Mouse (Mus musculus) forebrain, embryonic 15.5 days (tissue): ENCODE measurements around the gene Sh2d7. TPM values are rescaled to one million over a fixed set of nuclear protein-coding genes. Genes with fewer than 3 reads are reported as not detected.
A peak's percentile ranks its signal among the peaks of the same experiment; 100 is the strongest.
"Not testable (repeated sequence)": the region's sequence is repeated elsewhere in the genome, so short reads cannot be mapped to it uniquely, and the experiment has no call there.

Experiments
- ATAC-seq: fragments of 200-750 bp; cut with Nextera tagmentation; replicated peaks from 2 replicates; pipeline ENCODE4 v1.8.0; 2017; ENCODE audit warnings: mild to moderate bottlenecking, moderate TSS enrichment, moderate library complexity
- H3K27ac ChIP-seq: fragments of 300-500 bp; sonication (generic); replicated peaks from 2 replicates; pipeline ENCODE4 v1.5.1; 2015; ENCODE audit warnings: mild to moderate bottlenecking, inconsistent platforms
- H3K27me3 ChIP-seq: fragments of 300-500 bp; sonication (generic); 2 replicates; pipeline ENCODE4 v1.6.1; 2015; ENCODE audit warnings: inconsistent platforms
- H3K36me3 ChIP-seq: fragments of 300-500 bp; sonication (generic); 2 replicates; pipeline ENCODE4 v1.6.1; 2015; ENCODE audit warnings: mild to moderate bottlenecking, inconsistent platforms
- H3K4me1 ChIP-seq: fragments of 300-500 bp; sonication (generic); 2 replicates; pipeline ENCODE4 v1.6.1; 2015; ENCODE audit warnings: inconsistent platforms
- H3K4me2 ChIP-seq: fragments of 300-500 bp; sonication (generic); replicated peaks from 2 replicates; pipeline ENCODE4 v1.6.1; 2015; ENCODE audit warnings: mild to moderate bottlenecking, inconsistent platforms
- H3K4me3 ChIP-seq: fragments of 300-500 bp; sonication (generic); 2 replicates; pipeline ENCODE4 v1.5.1; 2015; ENCODE audit warnings: mild to moderate bottlenecking, inconsistent platforms
- H3K9ac ChIP-seq: fragments of 300-500 bp; sonication (generic); replicated peaks from 2 replicates; pipeline ENCODE4 v1.6.1; 2015; ENCODE audit warnings: mild to moderate bottlenecking, inconsistent platforms
- H3K9me3 ChIP-seq: fragments of 300-500 bp; sonication (generic); 2 replicates; pipeline ENCODE4 v1.6.1; 2016; ENCODE audit warnings: inconsistent platforms
- WGBS: fragments of 180-500 bp; shearing (Covaris S2); methylation state at CpG from one replicate; pipeline ENCODE4 v1.1.7; 2015; ENCODE audit warnings: mixed read lengths; 5-methylcytosine and 5-hydroxymethylcytosine counted together
- polyA plus RNA-seq: library from polyadenylated mRNA; unstranded; fragments of >200 nt; fragmentation: Nextera tagmentation; extraction: Ambion mirVana; gene quantifications from 2 replicates; pipeline ENCODE4 v1.2.1, GENCODE M21; 2015

Sh2d7 gene
- polyA plus RNA-seq, 1 experiment from 2014 or later: 0.22 TPM

DNA sequence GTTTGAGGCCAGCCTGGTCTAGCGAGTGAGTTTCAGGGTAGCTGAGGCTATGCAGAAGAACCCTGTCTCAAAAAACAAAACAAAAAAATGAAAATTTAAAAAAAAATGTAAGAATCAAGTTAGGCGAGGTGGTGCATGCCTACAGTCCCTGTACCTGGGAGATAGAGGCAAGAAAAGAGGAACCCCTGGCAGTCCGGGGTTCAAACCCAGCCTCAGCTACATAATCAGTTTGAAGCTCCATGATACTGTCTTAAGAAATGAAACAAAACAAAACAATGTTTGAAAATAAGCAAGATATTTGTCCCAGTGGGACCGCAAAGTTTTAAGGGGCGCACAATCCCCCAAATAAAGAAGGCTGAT lies 47.0 kb downstream of the Sh2d7 start:
- no peaks in the 10 kb centered on the region for H3K9me3 ChIP-seq
- peak overlapping the region; percentile 97 for H3K4me2 ChIP-seq
- peak; percentile 53 for ATAC-seq
- peak overlapping the region; percentile 99 for H3K4me3 ChIP-seq
- H3K36me3 ChIP-seq: peaks cover 3% of the 10 kb centered on the region
- H3K27ac ChIP-seq: peak overlapping the region; percentile 66
- peaks cover 23% of the 10 kb centered on the region for H3K4me1 ChIP-seq
- 29% methylated on average over 5 of the region's 5 CpGs for WGBS
- H3K27me3 ChIP-seq: no peaks in the 10 kb centered on the region
- peak overlapping the region; percentile 36; the same call in 1 of the 2 replicates for H3K9ac ChIP-seq

DNA sequence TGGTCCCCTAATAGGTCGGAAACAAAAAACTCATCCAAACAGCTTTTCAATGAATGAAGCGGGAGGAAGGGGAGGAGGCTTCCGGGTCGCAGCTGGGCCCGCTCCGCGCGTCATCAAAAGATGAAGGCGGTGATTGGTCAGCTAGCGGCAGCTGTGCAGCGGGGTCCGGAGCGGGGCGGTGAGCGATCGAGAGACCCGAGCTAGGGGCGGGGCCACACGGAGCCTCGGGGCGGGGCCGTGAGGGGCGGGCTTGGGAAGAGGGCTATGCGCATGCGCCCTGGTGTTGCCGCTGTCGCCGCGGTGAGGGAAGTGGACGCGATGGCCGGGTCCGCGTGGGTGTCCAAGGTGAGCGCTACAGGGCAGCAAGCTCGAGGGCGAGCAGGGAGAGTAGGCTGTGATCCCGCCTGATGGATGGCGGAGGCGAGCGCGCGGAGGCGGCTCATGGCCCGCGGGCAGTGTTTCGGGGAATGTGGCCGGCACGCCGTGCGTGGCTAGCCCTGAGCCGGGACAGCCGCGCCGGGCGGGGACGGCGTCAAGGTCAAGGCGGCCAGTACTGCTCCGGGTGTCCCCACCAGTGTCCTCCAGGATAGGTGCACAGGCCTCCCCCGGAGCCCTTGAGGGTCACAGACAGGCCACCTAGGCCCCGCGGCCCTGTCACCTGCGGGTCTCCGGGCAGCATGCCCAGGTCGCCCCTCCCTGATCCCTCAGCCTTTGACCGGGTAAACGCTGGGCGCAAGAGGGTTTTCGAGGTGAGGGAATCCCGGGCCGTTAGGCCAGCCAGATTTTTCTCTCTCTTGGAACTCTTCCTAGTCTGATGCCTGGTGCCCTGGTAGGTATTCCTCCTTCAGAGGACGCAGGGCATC lies 47.6 kb downstream of the Sh2d7 start, which contains the start of gene Idh3a:
Gene Idh3a, plus strand, starts transcription at position 136 of the 863 bp plus-strand sequence.
- H3K27me3 ChIP-seq: no peaks in the 10 kb centered on the region
- peak within 1 kb of the TSS; percentile 66 for H3K27ac ChIP-seq
- peak; percentile 99 for ATAC-seq
- H3K4me1 ChIP-seq: peaks cover 23% of the 10 kb centered on the region
- H3K4me2 ChIP-seq: peak within 1 kb of the TSS; percentile 97
- peak within 1 kb of the TSS; percentile 99 for H3K4me3 ChIP-seq
- peaks cover 6% of the 10 kb centered on the region for H3K36me3 ChIP-seq
- under 1% methylated on average over 66 of the region's 73 CpGs for WGBS
- no peaks in the 10 kb centered on the region for H3K9me3 ChIP-seq
- H3K9ac ChIP-seq: peak within 1 kb of the TSS; percentile 93

DNA sequence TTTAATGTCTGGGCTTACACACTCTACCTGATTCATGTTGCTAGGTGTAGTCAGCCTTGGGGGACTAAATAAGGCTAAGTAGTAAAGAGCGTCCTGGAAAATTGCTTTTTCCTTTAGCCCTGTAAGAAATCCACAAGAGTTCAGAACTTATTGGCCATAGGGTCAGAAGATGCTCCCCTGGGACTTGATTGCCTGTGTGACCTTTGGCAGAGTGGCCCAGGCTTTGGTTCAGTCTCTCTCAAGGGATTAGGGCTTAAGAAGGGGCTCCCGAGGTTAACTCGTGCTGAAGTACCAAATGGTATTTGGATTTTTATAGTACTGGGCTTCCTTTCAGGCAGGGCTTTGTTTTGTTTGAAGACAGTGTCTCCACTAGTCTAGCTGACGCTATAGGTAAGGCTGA lies 49.1 kb downstream of the Sh2d7 start:
- ATAC-seq: no peak
- WGBS: 63% methylated on average over 4 of the region's 4 CpGs
- Histone ChIP-seq H3K27me3 (no peaks in the 10 kb centered on the region), H3K36me3 (peaks cover 13% of the 10 kb centered on the region), H3K4me1 (peaks cover 23% of the 10 kb centered on the region), H3K27ac (no peak overlapping the region), H3K9me3 (no peaks in the 10 kb centered on the region), H3K9ac (no peak overlapping the region), H3K4me3 (no peak overlapping the region), H3K4me2 (0 out of 2 replicates have a peak overlapping the region, but pooled peaks have one; percentile 97)

DNA sequence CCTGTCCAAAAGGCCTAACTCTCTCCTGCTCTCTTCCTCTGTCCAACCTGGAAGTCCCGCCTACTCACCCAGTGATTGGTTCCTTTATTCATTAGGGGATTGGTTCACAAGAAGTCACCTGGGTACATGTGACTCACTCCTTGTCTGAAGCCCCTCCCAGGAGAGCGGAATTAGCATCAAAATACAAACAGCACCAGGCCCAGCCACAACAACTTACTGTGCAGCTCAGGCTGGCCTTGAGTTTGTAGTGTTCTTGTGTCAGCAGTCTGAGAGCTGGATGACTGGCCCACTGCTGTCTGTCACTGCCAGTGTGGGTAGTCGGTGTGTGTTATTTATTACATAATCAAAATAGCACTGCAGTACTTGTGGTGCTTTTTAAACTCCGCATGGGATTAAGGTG lies 54.9 kb downstream of the Sh2d7 start:
- H3K4me1 ChIP-seq, H3K27me3 ChIP-seq, ATAC-seq, H3K9me3 ChIP-seq, H3K27ac ChIP-seq, H3K9ac ChIP-seq, H3K4me2 ChIP-seq, H3K4me3 ChIP-seq: not testable (repeated sequence)
- 73% methylated on average over 4 of the region's 4 CpGs for WGBS
- H3K36me3 ChIP-seq: peaks cover 66% of the 10 kb centered on the region

Other genes with a start within 250 kb of the Sh2d7 start
- 52.4 and 53.5 TPM in 2 replicates for gene Dmxl2, start 37.4 kb upstream of the Sh2d7 start, polyA plus RNA-seq
- gene Cib2, start 21.2 kb downstream of the Sh2d7 start, polyA plus RNA-seq: 40.6 and 41.4 TPM in 2 replicates
- 139 and 143 TPM in 2 replicates for gene Idh3a, start 47.4 kb downstream of the Sh2d7 start, polyA plus RNA-seq
- gene Acsbg1, start 122.9 kb downstream of the Sh2d7 start, polyA plus RNA-seq: 19.4 and 23.0 TPM in 2 replicates
- 5.0 and 6.5 TPM in 2 replicates for gene Dnaja4, start 159.9 kb downstream of the Sh2d7 start, polyA plus RNA-seq
- 121 and 123 TPM in 2 replicates for gene Wdr61, start 195.5 kb downstream of the Sh2d7 start, polyA plus RNA-seq
- 47.3 and 53.2 TPM in 2 replicates for gene Crabp1, start 225.8 kb downstream of the Sh2d7 start, polyA plus RNA-seq